Mouse (Mus musculus): ENCODE measurements around the gene Net1.

- TF ChIP-seq CTCF (IDR thresholded peaks at IDR 0.05; ENCODE audit: extremely low read depth, insufficient read length, insufficient replicate concordance, low read depth, low read length) (no peak), POLR2A (IDR thresholded peaks at IDR 0.05; ENCODE audit: low read depth, low read length) (no peak)
Observed at GRCm38 (mm10) chr13:3877679-3878220, 40.3 kb downstream of the Net1 start.

All from small intestine, adult 2 months (tissue).